Mouse (Mus musculus) MEL (cell line): ENCODE data around the gene Pigh.

Source experiments
- CTCF ChIP-seq, 3 experiments: IDR thresholded peaks in 2 of 3; conservative IDR thresholded peaks in 1 of 3; 2 replicates each; pipeline ENCODE4 v1.5.1; 2011 to 2012; ENCODE audit warnings: low read length in 3 of 3, low read depth in 2 of 3, mild to moderate bottlenecking in 2 of 3, improper control_type of control experiment in 1 of 3, inconsistent platforms in 1 of 3, mixed read lengths in 1 of 3, moderate library complexity in 1 of 3; ENCODE audit not compliant: control insufficient read depth in 1 of 3, insufficient read depth in 1 of 3, poor library complexity in 1 of 3, severe bottlenecking in 1 of 3
- EP300 ChIP-seq, 2 experiments: IDR thresholded peaks; 2 replicates each; pipeline ENCODE4 v1.6.1; 2011; ENCODE audit warnings: improper control_type of control experiment in 2 of 2, low read length in 2 of 2, low read depth in 1 of 2, mild to moderate bottlenecking in 1 of 2
- MAFK ChIP-seq: IDR thresholded peaks from 2 replicates; pipeline ENCODE4 v1.6.1; 2011; ENCODE audit warnings: low read depth, mild to moderate bottlenecking, low read length, improper control_type of control experiment, borderline replicate concordance
- MXI1 ChIP-seq: IDR thresholded peaks from 2 replicates; pipeline ENCODE4 v1.6.1; 2011; ENCODE audit warnings: mild to moderate bottlenecking, low read depth, low read length, improper control_type of control experiment
- POLR2AphosphoS2 ChIP-seq: IDR thresholded peaks from 2 replicates; pipeline ENCODE4 v1.6.1; 2011; ENCODE audit warnings: low read length, improper control_type of control experiment
- POLR2AphosphoS5 ChIP-seq: IDR thresholded peaks from 2 replicates; pipeline ENCODE4 v1.6.1; 2012; ENCODE audit warnings: low read depth, borderline replicate concordance, mild to moderate bottlenecking, inconsistent platforms, low read length, moderate library complexity, mixed read lengths
- TAL1 ChIP-seq: IDR thresholded peaks from 2 replicates; pipeline ENCODE4 v1.6.1; 2012; ENCODE audit warnings: mild to moderate bottlenecking, inconsistent platforms, low read length, moderate library complexity, mixed read lengths
- USF2 ChIP-seq, 2 experiments: IDR thresholded peaks; 2 replicates each; pipeline ENCODE4 v1.6.1; 2011 to 2012; ENCODE audit warnings: improper control_type of control experiment in 2 of 2, low read length in 2 of 2, borderline replicate concordance in 1 of 2, inconsistent platforms in 1 of 2, low read depth in 1 of 2, mild to moderate bottlenecking in 1 of 2; ENCODE audit not compliant: insufficient read depth in 1 of 2
- ZKSCAN1 ChIP-seq: IDR thresholded peaks from 2 replicates; pipeline ENCODE4 v1.6.1; 2012; ENCODE audit warnings: low read depth, mild to moderate bottlenecking, inconsistent platforms, low read length, improper control_type of control experiment, moderate library complexity

- TF ChIP-seq POLR2AphosphoS2 (no peak), TAL1 (no peak), MAFK (no peak), POLR2AphosphoS5 (no peak), ZKSCAN1 (no peak), CTCF (IDR thresholded peaks at IDR 0.05 in 2 of 3, conservative IDR thresholded peaks at IDR 0.05 in 1 of 3; ENCODE audit: control insufficient read depth in 1 of 3, insufficient read depth in 1 of 3, low read depth in 2 of 3, low read length in 3 of 3, poor library complexity in 1 of 3, severe bottlenecking in 1 of 3) (no peak), EP300 (IDR thresholded peaks at IDR 0.05; ENCODE audit: low read depth in 1 of 2, low read length in 2 of 2) (no peak), MXI1 (no peak), USF2 (IDR thresholded peaks at IDR 0.05; ENCODE audit: borderline replicate concordance in 1 of 2, insufficient read depth in 1 of 2, low read depth in 1 of 2, low read length in 2 of 2) (no peak)
These were observed 49.1 kb downstream of the Pigh start for GRCm38 (mm10) chr12:79040201-79040827.
